Mouse (Mus musculus): ENCODE results near the gene Uts2. TPM values are rescaled to one million over a fixed set of nuclear protein-coding genes. Genes with fewer than 3 reads are reported as not detected.
A peak's percentile ranks its signal among the peaks of the same experiment; 100 is the strongest.

Gene Uts2
- polyA plus RNA-seq, 1 experiment from 2014 or later, result not detected

GRCm38 (mm10) chr4:151037800-151038199, 40.9 kb downstream of the Uts2 start:
- H3K4me2 ChIP-seq (ENCODE audit: low read depth, low read length), result no peak overlapping the region
- no peak overlapping the region for H3K9ac ChIP-seq (ENCODE audit: low read depth, low read length)
- H3K36me3 ChIP-seq (ENCODE audit: control insufficient read depth, insufficient read depth), result no peaks in the 10 kb centered on the region
- no peak overlapping the region for H3K27ac ChIP-seq (ENCODE audit: low read length)
- no peak for ATAC-seq (ENCODE audit: low read depth)
- no peaks in the 10 kb centered on the region for H3K27me3 ChIP-seq (ENCODE audit: control insufficient read depth, insufficient read depth, low read depth, low read length)
- no peaks in the 10 kb centered on the region for H3K4me1 ChIP-seq (ENCODE audit: control insufficient read depth, low read depth, low read length)
- 82% methylated on average over 11 of the region's 11 CpGs for WGBS (ENCODE audit: insufficient replicate concordance)
- no peak overlapping the region for H3K4me3 ChIP-seq (ENCODE audit: low read depth, low read length)
- H3K9me3 ChIP-seq (replicated peaks; ENCODE audit: control insufficient read depth, low read length), result no peaks in the 10 kb centered on the region

GRCm38 (mm10) chr4:151041506-151041905, 44.6 kb downstream of the Uts2 start:
- Histone ChIP-seq H3K27ac (ENCODE audit: low read length) (no peak overlapping the region), H3K27me3 (ENCODE audit: control insufficient read depth, insufficient read depth, low read depth, low read length) (no peaks in the 10 kb centered on the region), H3K4me2 (ENCODE audit: low read depth, low read length) (no peak overlapping the region), H3K4me3 (ENCODE audit: low read depth, low read length) (no peak overlapping the region), H3K9ac (ENCODE audit: low read depth, low read length) (no peak overlapping the region), H3K36me3 (ENCODE audit: control insufficient read depth, insufficient read depth) (no peaks in the 10 kb centered on the region), H3K4me1 (ENCODE audit: control insufficient read depth, low read depth, low read length) (peaks cover 17% of the 10 kb centered on the region), H3K9me3 (replicated peaks; ENCODE audit: control insufficient read depth, low read length) (no peaks in the 10 kb centered on the region)
- ATAC-seq (ENCODE audit: low read depth), result no peak
- 82% methylated on average over 5 of the region's 5 CpGs for WGBS (ENCODE audit: insufficient replicate concordance)

DNA sequence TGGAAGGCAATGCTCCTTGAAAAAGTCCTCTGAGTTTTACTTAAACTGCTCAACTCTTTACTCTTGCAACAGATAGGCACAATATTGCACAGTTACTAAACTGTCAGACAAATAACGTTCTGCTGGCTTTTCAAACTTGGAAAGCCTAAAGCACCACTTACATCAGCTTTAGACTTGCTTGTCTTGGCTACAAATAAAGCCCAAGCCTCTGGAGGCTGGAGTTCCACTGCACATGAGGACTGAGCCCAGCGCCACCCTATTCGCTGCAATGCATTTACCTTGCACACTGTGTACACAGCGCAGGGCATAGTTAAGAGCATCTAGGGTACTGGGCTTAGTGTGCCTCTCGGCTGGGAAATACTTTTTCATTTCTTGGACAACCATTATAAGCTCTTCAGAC, 46.4 kb downstream of the Uts2 start:
- Histone ChIP-seq H3K4me3 (ENCODE audit: low read depth, low read length) (peak overlapping the region; percentile 70), H3K27ac (ENCODE audit: low read length) (no peak overlapping the region), H3K4me2 (ENCODE audit: low read depth, low read length) (peak overlapping the region; percentile 99), H3K27me3 (ENCODE audit: control insufficient read depth, insufficient read depth, low read depth, low read length) (no peaks in the 10 kb centered on the region), H3K9ac (ENCODE audit: low read depth, low read length) (no peak overlapping the region), H3K4me1 (ENCODE audit: control insufficient read depth, low read depth, low read length) (peaks cover 17% of the 10 kb centered on the region), H3K36me3 (ENCODE audit: control insufficient read depth, insufficient read depth) (peaks cover 6% of the 10 kb centered on the region; the same call in 1 of the 2 replicates), H3K9me3 (replicated peaks; ENCODE audit: control insufficient read depth, low read length) (no peaks in the 10 kb centered on the region)
- no peak for ATAC-seq (ENCODE audit: low read depth)
- 51% methylated on average over 5 of the region's 5 CpGs for WGBS (ENCODE audit: insufficient replicate concordance)

DNA sequence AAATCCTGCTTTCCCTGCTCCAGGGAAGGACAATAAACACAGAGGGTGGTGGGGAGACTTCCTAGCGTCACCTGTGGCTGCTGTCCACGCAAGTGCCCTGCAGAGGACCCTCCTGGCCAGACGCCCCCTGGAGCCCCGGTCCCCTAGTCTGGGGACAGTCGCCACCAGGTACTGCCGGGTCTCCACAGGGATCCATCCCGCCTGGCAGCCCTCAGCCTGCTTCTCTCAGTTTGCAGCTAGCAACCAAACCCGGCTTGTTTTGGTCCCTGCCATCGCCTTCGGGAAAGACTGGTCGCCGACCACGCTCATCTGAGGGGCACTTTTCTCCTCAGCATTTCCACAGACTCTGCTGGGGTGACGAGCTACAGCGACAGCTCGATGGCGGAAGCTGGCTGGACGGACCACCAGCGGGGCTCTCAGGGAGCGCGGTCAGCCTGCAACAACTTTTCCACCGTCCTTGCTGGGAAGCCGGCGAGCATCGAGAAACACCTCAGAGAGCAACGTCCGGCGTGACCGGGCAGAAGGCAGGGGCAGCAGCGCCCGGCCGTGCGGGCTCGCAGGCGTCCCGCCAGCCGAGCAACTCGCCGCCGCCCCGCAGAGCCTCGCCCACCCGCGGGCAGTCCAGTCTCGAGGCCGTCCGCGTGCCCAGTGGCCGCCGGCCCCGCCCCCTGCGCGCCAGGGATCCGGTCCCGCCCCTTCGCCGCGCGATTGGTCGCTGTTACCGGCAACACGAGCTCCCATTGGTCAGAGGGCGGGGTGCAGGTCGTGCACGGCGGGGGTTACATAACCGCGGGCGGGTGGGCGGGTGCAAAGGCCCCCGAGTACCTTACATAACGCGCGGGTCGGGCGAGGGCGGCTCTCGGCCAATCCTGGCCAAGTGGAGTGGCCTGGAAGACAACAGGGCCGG, 47.4 kb downstream of the Uts2 start, which contains the start of gene Per3:
Gene Per3, minus strand, starts transcription at position 629 of the 907 bp plus-strand sequence.
- H3K4me1 ChIP-seq (ENCODE audit: control insufficient read depth, low read depth, low read length), result peaks cover 17% of the 10 kb centered on the region
- peak within 1 kb of the TSS; percentile 70 for H3K4me3 ChIP-seq (ENCODE audit: low read depth, low read length)
- peak within 1 kb of the TSS; percentile 61 for H3K27ac ChIP-seq (ENCODE audit: low read length)
- H3K27me3 ChIP-seq (ENCODE audit: control insufficient read depth, insufficient read depth, low read depth, low read length), result no peaks in the 10 kb centered on the region
- peak within 1 kb of the TSS; percentile 99 for H3K4me2 ChIP-seq (ENCODE audit: low read depth, low read length)
- peak within 1 kb of the TSS; percentile 73 for H3K9ac ChIP-seq (ENCODE audit: low read depth, low read length)
- H3K9me3 ChIP-seq (replicated peaks; ENCODE audit: control insufficient read depth, low read length), result no peaks in the 10 kb centered on the region
- WGBS (ENCODE audit: insufficient replicate concordance), result under 1% methylated on average over 74 of the region's 79 CpGs
- peaks cover 12% of the 10 kb centered on the region for H3K36me3 ChIP-seq (ENCODE audit: control insufficient read depth, insufficient read depth)
- peak; percentile 94 for ATAC-seq (ENCODE audit: low read depth)

DNA sequence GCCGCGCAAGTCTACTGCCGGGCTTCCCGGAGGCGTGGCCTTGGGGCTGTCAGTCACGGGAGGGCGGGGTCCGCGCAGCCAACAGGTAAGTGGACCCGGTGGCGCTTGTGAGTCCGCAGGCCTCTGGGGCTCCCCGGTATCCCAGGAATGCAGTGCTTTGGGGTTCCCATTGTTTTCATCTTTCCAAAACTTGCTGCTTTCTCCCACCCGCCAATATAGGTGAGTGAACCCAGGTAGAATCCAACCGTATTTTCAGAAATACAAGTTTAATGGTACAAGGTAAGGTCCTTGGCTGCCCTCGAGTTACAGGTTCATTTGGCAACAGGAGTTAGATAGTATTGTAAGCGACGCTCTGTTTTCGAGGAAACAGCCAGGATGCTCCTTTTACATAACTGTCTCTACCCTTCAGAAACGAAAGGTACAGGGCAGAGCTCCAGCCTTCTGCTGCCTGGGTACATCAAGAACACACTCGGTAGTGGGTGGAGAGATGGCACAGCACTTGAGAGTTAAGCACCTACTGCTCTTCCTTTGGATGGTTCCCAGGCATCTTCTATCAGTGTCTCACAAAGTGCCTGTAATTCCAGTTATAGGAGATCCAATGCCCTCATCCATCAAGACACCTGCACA, 48.2 kb downstream of the Uts2 start:
- H3K27ac ChIP-seq (ENCODE audit: low read length), result 0 out of 2 replicates have a peak overlapping the region, but pooled peaks have one; percentile 4
- H3K27me3 ChIP-seq (ENCODE audit: control insufficient read depth, insufficient read depth, low read depth, low read length), result no peaks in the 10 kb centered on the region
- no peak for ATAC-seq (ENCODE audit: low read depth)
- H3K36me3 ChIP-seq (ENCODE audit: control insufficient read depth, insufficient read depth), result peaks cover 15% of the 10 kb centered on the region
- H3K9me3 ChIP-seq (replicated peaks; ENCODE audit: control insufficient read depth, low read length), result no peaks in the 10 kb centered on the region
- H3K4me3 ChIP-seq (ENCODE audit: low read depth, low read length), result peak overlapping the region; percentile 70
- peak overlapping the region; percentile 99 for H3K4me2 ChIP-seq (ENCODE audit: low read depth, low read length)
- WGBS (ENCODE audit: insufficient replicate concordance), result 4% methylated on average over 21 of the region's 21 CpGs
- peak overlapping the region; percentile 43 for H3K9ac ChIP-seq (ENCODE audit: low read depth, low read length)
- H3K4me1 ChIP-seq (ENCODE audit: control insufficient read depth, low read depth, low read length), result peaks cover 17% of the 10 kb centered on the region

- 67% methylated on average over 3 of the region's 3 CpGs for WGBS (ENCODE audit: insufficient replicate concordance)
- H3K4me1 ChIP-seq (ENCODE audit: control insufficient read depth, low read depth, low read length), result peaks cover 17% of the 10 kb centered on the region
- no peak overlapping the region for H3K9ac ChIP-seq (ENCODE audit: low read depth, low read length)
- no peak for ATAC-seq (ENCODE audit: low read depth)
- no peaks in the 10 kb centered on the region for H3K9me3 ChIP-seq (replicated peaks; ENCODE audit: control insufficient read depth, low read length)
- peaks cover 16% of the 10 kb centered on the region for H3K36me3 ChIP-seq (ENCODE audit: control insufficient read depth, insufficient read depth)
- no peaks in the 10 kb centered on the region for H3K27me3 ChIP-seq (ENCODE audit: control insufficient read depth, insufficient read depth, low read depth, low read length)
- H3K27ac ChIP-seq (ENCODE audit: low read length), result no peak overlapping the region
- no peak overlapping the region for H3K4me3 ChIP-seq (ENCODE audit: low read depth, low read length)
- no peak overlapping the region for H3K4me2 ChIP-seq (ENCODE audit: low read depth, low read length)
Measured at GRCm38 (mm10) chr4:151046524-151046923, 49.6 kb downstream of the Uts2 start.

DNA sequence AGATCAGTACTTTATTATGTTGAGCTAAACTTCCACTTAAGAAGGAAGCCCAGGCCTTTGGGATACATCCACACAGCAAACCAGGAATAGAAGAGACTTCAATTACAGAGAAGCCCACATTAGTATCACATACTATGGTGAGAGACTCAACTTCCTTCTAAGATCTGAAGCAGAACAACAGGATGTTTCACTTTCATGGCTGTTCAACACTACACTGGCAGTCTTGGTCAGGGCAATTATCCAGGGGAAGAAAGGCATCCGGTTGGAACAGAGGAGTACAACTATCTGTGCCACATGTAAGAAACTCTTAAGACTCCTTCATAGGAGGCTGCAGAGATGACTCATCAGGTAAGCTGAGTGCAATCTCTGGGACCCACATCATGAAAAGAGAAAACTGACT, 54.3 kb downstream of the Uts2 start:
- peaks cover 21% of the 10 kb centered on the region for H3K36me3 ChIP-seq (ENCODE audit: control insufficient read depth, insufficient read depth)
- H3K4me3 ChIP-seq (ENCODE audit: low read depth, low read length), result no peak overlapping the region
- H3K27ac ChIP-seq (ENCODE audit: low read length), result no peak overlapping the region
- 74% methylated on average over 1 of the region's 1 CpGs for WGBS (ENCODE audit: insufficient replicate concordance)
- no peak overlapping the region for H3K9ac ChIP-seq (ENCODE audit: low read depth, low read length)
- H3K4me1 ChIP-seq (ENCODE audit: control insufficient read depth, low read depth, low read length), result peaks cover 1% of the 10 kb centered on the region
- H3K4me2 ChIP-seq (ENCODE audit: low read depth, low read length), result no peak overlapping the region
- ATAC-seq (ENCODE audit: low read depth), result no peak
- H3K27me3 ChIP-seq (ENCODE audit: control insufficient read depth, insufficient read depth, low read depth, low read length), result no peaks in the 10 kb centered on the region
- no peaks in the 10 kb centered on the region for H3K9me3 ChIP-seq (replicated peaks; ENCODE audit: control insufficient read depth, low read length)

Measured in liver, embryonic 16.5 days (tissue).